Mouse (Mus musculus) embryonic facial prominence, embryonic 14.5 days (tissue): ENCODE measurements around the gene Alox12e. TPM values are rescaled to one million over a fixed set of nuclear protein-coding genes. Genes with fewer than 3 reads are reported as not detected.

Experiments used
- ATAC-seq: fragments of 200-750 bp; cut with Nextera tagmentation; 2 replicates; pipeline ENCODE4 v1.8.0; 2017; ENCODE audit warnings: low read depth, moderate number of reproducible peaks, moderate TSS enrichment
- DNase-seq: peaks from one replicate; pipeline ENCODE4 v3.0.0-alpha.2; 2015; ENCODE audit warnings: low spot score
- H3K27ac ChIP-seq: fragments of 300-500 bp; sonication (generic); replicated peaks from 2 replicates; pipeline ENCODE4 v1.5.1; 2014; ENCODE audit warnings: low read depth, mild to moderate bottlenecking, low read length, moderate library complexity
- H3K27me3 ChIP-seq: fragments of 300-500 bp; sonication (generic); replicated peaks from 2 replicates; pipeline ENCODE4 v1.6.1; 2014; ENCODE audit warnings: low read length; ENCODE audit not compliant: control insufficient read depth, insufficient read depth
- H3K36me3 ChIP-seq: fragments of 300-500 bp; sonication (generic); 2 replicates; pipeline ENCODE4 v1.6.1; 2014; ENCODE audit warnings: low read length, mixed read lengths; ENCODE audit not compliant: control insufficient read depth, insufficient read depth
- H3K4me1 ChIP-seq: fragments of 300-500 bp; sonication (generic); 2 replicates; pipeline ENCODE4 v1.6.1; 2014; ENCODE audit warnings: antibody characterized with exemption, low read length; ENCODE audit not compliant: control insufficient read depth, insufficient read depth
- H3K4me2 ChIP-seq: fragments of 300-500 bp; sonication (generic); 2 replicates; pipeline ENCODE4 v1.6.1; 2014; ENCODE audit warnings: low read depth, mild to moderate bottlenecking, low read length, moderate library complexity, mixed read lengths
- H3K4me3 ChIP-seq: fragments of 300-500 bp; sonication (generic); 2 replicates; pipeline ENCODE4 v1.5.1; 2014; ENCODE audit warnings: low read depth, mild to moderate bottlenecking, low read length
- H3K9ac ChIP-seq: fragments of 300-500 bp; sonication (generic); 2 replicates; pipeline ENCODE4 v1.6.1; 2014; ENCODE audit warnings: low read depth, mild to moderate bottlenecking, low read length, moderate library complexity, mixed read lengths
- H3K9me3 ChIP-seq: fragments of 300-500 bp; sonication (generic); 2 replicates; pipeline ENCODE4 v1.6.1; 2016; ENCODE audit warnings: low read length; ENCODE audit not compliant: control insufficient read depth
- WGBS: fragments of 180-500 bp; shearing (Covaris S2); extraction: QIAGEN DNeasy Blood & Tissue Kit; methylation state at CpG from one replicate; pipeline ENCODE4 v1.1.7; 2014; 5-methylcytosine and 5-hydroxymethylcytosine counted together
- polyA plus RNA-seq: library from polyadenylated mRNA; unstranded; fragments of >200 nt; fragmentation: Nextera tagmentation; extraction: Ambion mirVana; gene quantifications from 2 replicates; pipeline ENCODE4 v1.2.1, GENCODE M21; 2014

The Alox12e gene
- polyA plus RNA-seq, 1 experiment from 2014 or later, result 2.1 TPM

DNA sequence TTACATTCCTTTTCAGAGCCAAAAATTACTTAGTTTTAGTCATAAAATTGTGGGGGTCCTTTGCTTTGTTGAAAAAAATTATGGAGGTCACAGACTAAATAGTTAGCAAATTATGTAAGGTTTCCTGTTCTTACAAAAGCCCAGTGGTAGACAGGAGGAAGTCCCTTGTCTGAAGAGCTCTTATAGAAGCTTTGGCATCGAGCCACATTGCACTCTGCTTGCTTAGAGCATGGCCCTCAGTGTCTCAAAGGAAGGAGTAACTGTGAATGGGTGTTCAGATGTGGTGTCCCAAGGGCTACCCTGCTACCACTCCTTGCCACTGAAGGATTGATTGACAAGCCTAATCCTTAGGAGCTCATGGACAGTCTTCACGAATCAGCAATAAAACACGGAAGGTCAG lies 42.0 kb downstream of the Alox12e start:
- no peaks in the 10 kb centered on the region for H3K9me3 ChIP-seq
- H3K36me3 ChIP-seq, result no peaks in the 10 kb centered on the region
- no peak overlapping the region; the same call in 1 of the 2 replicates for H3K27ac ChIP-seq
- no peaks in the 10 kb centered on the region for H3K4me1 ChIP-seq
- WGBS, result 54% methylated on average over 3 of the region's 3 CpGs
- DNase-seq (peak; percentile 75), ATAC-seq (no peak)
- no peak overlapping the region for H3K4me2 ChIP-seq
- no peak overlapping the region for H3K4me3 ChIP-seq
- H3K9ac ChIP-seq, result no peak overlapping the region
- no peaks in the 10 kb centered on the region for H3K27me3 ChIP-seq

DNA sequence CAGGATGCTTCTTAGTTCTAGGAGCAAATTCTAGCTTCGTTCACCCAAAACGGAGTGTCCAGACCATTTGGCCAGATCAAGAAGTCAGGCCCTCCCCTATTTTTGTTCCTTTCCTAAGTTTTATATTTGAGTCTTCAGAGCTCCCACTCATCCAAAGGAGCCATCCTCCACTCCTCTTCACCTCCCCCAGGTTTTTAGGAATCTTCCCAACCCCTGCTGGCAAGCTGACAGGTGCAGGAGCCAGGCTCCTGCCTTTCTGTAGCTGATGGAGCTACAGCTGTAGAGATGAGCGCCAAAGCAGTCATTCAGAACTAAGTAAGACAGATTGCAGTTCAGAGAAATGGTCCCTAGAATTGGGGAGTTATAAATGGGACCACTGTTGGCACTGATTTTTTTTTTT lies 43.5 kb downstream of the Alox12e start:
- H3K4me1 ChIP-seq, result no peaks in the 10 kb centered on the region
- ATAC-seq, result no peak
- DNase-seq, result no peak
- no peaks in the 10 kb centered on the region for H3K9me3 ChIP-seq
- no peaks in the 10 kb centered on the region for H3K27me3 ChIP-seq
- WGBS, result 74% methylated on average over 3 of the region's 3 CpGs
- no peak overlapping the region for H3K4me2 ChIP-seq
- H3K36me3 ChIP-seq, result no peaks in the 10 kb centered on the region
- H3K4me3 ChIP-seq, result no peak overlapping the region
- no peak overlapping the region for H3K9ac ChIP-seq
- no peak overlapping the region for H3K27ac ChIP-seq

DNA sequence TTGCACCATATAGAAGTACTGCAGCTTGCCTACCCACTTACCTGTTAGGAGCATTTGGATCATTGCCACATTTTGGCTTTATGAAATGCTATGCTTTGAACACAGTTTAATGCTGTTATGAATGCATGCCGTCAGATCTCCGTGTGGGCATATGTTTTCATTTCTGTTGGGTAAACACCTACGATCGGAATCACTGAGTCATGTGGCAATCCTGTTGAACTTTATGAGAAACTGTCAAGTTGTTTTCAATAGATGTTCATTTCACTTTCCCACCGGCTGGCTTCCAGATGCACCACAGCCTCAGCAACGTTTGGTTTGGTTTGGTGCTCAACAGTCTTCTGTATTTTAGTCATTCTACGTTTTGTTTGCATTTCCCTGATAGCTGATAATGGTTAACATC lies 50.8 kb downstream of the Alox12e start:
- DNase-seq (no peak), ATAC-seq (no peak)
- H3K4me1 ChIP-seq, result no peaks in the 10 kb centered on the region
- H3K9me3 ChIP-seq, result no peaks in the 10 kb centered on the region
- H3K27ac ChIP-seq, result no peak overlapping the region
- H3K27me3 ChIP-seq, result no peaks in the 10 kb centered on the region
- no peak overlapping the region for H3K4me2 ChIP-seq
- no peak overlapping the region for H3K4me3 ChIP-seq
- H3K36me3 ChIP-seq, result no peaks in the 10 kb centered on the region
- WGBS, result 58% methylated on average over 7 of the region's 7 CpGs
- H3K9ac ChIP-seq, result no peak overlapping the region

DNA sequence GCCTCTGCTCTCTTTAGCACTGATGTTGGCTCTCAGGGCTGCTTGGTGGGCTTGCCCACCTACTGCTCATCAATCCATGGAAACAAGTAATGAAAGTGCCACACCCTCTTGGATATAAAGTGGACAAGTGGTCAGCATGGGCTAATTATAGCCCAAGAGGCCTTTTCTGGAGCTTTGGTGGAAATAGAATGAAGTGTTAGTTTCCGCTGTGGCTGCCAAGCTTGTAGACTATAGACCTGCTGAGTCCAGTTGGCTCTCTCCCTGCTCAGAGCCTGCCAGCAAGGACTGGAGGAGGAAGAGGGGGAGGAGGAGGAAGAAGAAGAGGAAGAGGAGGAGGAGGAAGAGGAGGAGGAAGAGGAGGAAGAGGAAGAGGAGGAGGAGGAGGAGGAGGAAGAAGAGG lies 56.0 kb downstream of the Alox12e start:
- DNase-seq, result no peak
- Histone ChIP-seq H3K9ac (no peak overlapping the region), H3K4me2 (no peak overlapping the region), H3K4me3 (no peak overlapping the region), H3K4me1 (no peaks in the 10 kb centered on the region), H3K9me3 (no peaks in the 10 kb centered on the region), H3K36me3 (no peaks in the 10 kb centered on the region), H3K27ac (peak overlapping the region; percentile 30; the same call in 1 of the 2 replicates), H3K27me3 (no peaks in the 10 kb centered on the region)
- no peak for ATAC-seq
- 79% methylated on average over 1 of the region's 1 CpGs for WGBS

DNA sequence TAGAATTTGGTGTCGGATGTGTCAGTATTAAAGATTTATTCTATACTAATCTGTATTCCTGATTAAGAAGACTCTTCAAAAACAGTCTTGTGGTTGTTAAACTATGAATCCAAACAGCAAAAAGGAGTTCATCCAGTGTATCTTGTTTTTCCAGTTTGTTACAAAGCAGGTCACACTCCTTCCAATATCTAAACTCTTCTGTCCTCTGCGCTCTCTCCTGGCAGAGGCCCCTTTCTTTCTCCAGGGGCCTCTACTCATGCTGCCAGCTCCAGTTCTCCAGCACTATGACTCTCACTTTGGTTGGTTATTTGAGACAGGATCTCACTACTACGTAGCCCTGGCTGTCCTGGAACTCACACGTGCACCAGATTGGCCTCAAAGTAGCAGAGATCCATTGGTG lies 56.6 kb downstream of the Alox12e start:
- no peak overlapping the region for H3K4me3 ChIP-seq
- DNase-seq (peak; percentile 67), ATAC-seq (peak; percentile 75)
- no peaks in the 10 kb centered on the region for H3K9me3 ChIP-seq
- 57% methylated on average over 4 of the region's 4 CpGs for WGBS
- H3K27me3 ChIP-seq, result no peaks in the 10 kb centered on the region
- H3K9ac ChIP-seq, result no peak overlapping the region
- H3K27ac ChIP-seq, result peak overlapping the region; percentile 30; the same call in 1 of the 2 replicates
- H3K36me3 ChIP-seq, result no peaks in the 10 kb centered on the region
- H3K4me1 ChIP-seq, result no peaks in the 10 kb centered on the region
- H3K4me2 ChIP-seq, result no peak overlapping the region

Other genes starting within 250 kb of the Alox12e start
- gene Asgr2, start 230.0 kb downstream of the Alox12e start, polyA plus RNA-seq, result 0.32 TPM in 1 of 2 replicates, not detected in the other
- gene Mgl2, start 192.3 kb downstream of the Alox12e start, polyA plus RNA-seq, result 0.79 and 2.1 TPM in 2 replicates
- 1.5 and 2.3 TPM in 2 replicates for gene Clec10a, start 166.4 kb downstream of the Alox12e start, polyA plus RNA-seq
- gene Slc16a11, start 109.9 kb downstream of the Alox12e start, polyA plus RNA-seq, result 2.9 and 3.0 TPM in 2 replicates
- 4.2 and 5.8 TPM in 2 replicates for gene Slc16a13, start 101.6 kb downstream of the Alox12e start, polyA plus RNA-seq
- 11.6 and 13.0 TPM in 2 replicates for gene Bcl6b, start 92.8 kb downstream of the Alox12e start, polyA plus RNA-seq
- 149 and 172 TPM in 2 replicates for gene 0610010K14Rik, start 84.7 kb downstream of the Alox12e start, polyA plus RNA-seq
- 9.9 and 12.2 TPM in 2 replicates for gene Gm21988, start 82.8 kb downstream of the Alox12e start, polyA plus RNA-seq
- 182 and 204 TPM in 2 replicates for gene Rnasek, start 82.8 kb downstream of the Alox12e start, polyA plus RNA-seq
- 5.8 and 6.4 TPM in 2 replicates for gene Alox12, start 67.3 kb downstream of the Alox12e start, polyA plus RNA-seq
- gene Alox15, start 29.4 kb upstream of the Alox12e start, polyA plus RNA-seq, result 1.1 and 2.2 TPM in 2 replicates
- gene Pelp1, start 87.4 kb upstream of the Alox12e start, polyA plus RNA-seq, result 29.8 and 36.2 TPM in 2 replicates
- 19.0 and 24.1 TPM in 2 replicates for gene Arrb2, start 110.0 kb upstream of the Alox12e start, polyA plus RNA-seq
- gene Med11, start 129.3 kb upstream of the Alox12e start, polyA plus RNA-seq, result 37.0 and 40.6 TPM in 2 replicates
- 0.31 and 0.85 TPM in 2 replicates for gene Zmynd15, start 136.8 kb upstream of the Alox12e start, polyA plus RNA-seq
- 5.7 and 6.0 TPM in 2 replicates for gene Cxcl16, start 137.4 kb upstream of the Alox12e start, polyA plus RNA-seq
- 0.52 TPM in 1 of 2 replicates, not detected in the other for gene Tm4sf5, start 182.6 kb upstream of the Alox12e start, polyA plus RNA-seq
- gene Vmo1, start 192.0 kb upstream of the Alox12e start, polyA plus RNA-seq, result 0.54 and 0.98 TPM in 2 replicates
- gene Gltpd2, start 196.6 kb upstream of the Alox12e start, polyA plus RNA-seq, result 0.53 and 0.84 TPM in 2 replicates
- 706 and 727 TPM in 2 replicates for gene Psmb6, start 202.7 kb upstream of the Alox12e start, polyA plus RNA-seq
- gene Gm40193, start 210.3 kb upstream of the Alox12e start, polyA plus RNA-seq, result 1.1 and 2.7 TPM in 2 replicates
- 9.2 and 9.5 TPM in 2 replicates for gene Pld2, start 217.4 kb upstream of the Alox12e start, polyA plus RNA-seq
- gene Mink1, start 240.3 kb upstream of the Alox12e start, polyA plus RNA-seq, result 17.2 and 18.3 TPM in 2 replicates